Mouse (Mus musculus) induced T-regulatory cell, adult 2 months (primary cell): ENCODE data around the gene Gm10486.
"Not testable (repeated sequence)": the region's sequence is repeated elsewhere in the genome, so short reads cannot be mapped to it uniquely, and the experiment has no call there.

ENCODE experiments used
- DNase-seq: peaks from one replicate; pipeline ENCODE4 v3.0.0-alpha.2; 2012; ENCODE audit warnings: low read depth

The Gm10486 gene

DNA sequence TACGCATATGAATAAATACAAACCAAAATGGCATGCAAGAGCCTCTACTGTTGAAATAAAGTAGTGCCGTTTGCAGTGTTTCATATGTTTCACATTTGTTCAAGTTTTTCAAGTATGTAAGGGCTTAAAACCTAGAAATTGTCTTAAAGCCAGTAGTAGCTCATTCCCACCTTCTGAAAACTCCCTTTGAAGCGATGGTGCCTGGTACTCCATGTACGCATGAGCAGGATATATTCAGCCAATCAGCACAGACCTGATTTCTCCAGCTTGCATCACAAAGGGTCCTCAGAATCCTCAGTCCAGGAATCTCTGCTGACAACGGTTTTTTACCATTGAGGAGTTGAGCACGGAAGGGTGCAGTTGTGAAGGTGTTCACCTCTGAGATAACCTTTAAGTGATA, at the start of gene Gm10486:
TSS of gene Gm10486 (plus strand) at position 301 of the 400 bp plus-strand sequence.
- DNase-seq, result not testable (repeated sequence)
